Mouse (Mus musculus) heart, postnatal 14 days (tissue): ENCODE measurements around the gene Gm4201. TPM values are rescaled to one million over a fixed set of nuclear protein-coding genes. Genes with fewer than 3 reads are reported as not detected.
"Not testable (repeated sequence)": the region's sequence is repeated elsewhere in the genome, so short reads cannot be mapped to it uniquely, and the experiment has no call there.

Source experiments
- DNase-seq, 2 experiments: peaks; one replicate each; pipeline ENCODE4 v3.0.0; 2021 to 2022
- intact Hi-C: fragments of 180-260 bp; cut with DNase I; formaldehyde crosslinking; loops from one replicate; pipeline ENCODE4 v1.15.1; 2025
- long read RNA-seq, 2 experiments: library from polyadenylated mRNA; stranded (forward); transcript quantifications; one replicate each; pipeline ENCODE4 v2.0.0; 2021
- total RNA-seq, 2 experiments: library from RNA; stranded (reverse); gene quantifications; 2 replicates each; pipeline ENCODE4 v1.2.3; 2021

Gm4201 gene
- total RNA-seq: not detected
- long read RNA-seq, experiment 1: 0 reads
- long read RNA-seq, experiment 2: 0 reads

DNA sequence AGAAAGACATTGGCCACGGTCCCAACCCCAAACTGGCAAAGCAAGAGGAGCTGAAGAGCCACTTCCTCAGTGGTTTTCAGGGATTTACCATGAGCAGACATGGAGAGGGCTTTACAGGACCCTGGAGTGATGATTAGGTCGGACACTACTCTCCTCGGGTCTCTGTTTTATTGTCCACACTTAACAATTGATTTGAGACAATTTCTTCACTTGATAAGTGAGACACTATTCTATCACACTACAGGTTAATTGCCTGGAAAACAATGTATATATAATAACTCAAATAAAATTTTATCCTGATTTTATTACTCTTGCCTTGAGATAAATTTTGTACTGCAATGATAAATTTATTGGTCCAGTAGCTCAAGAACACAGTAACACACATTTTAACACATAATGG lies at the start of gene Gm4201:
Gene Gm4201 (minus strand): TSS at position 101 of the 400 bp plus-strand sequence.
- intact Hi-C loops, DNase-seq: not testable (repeated sequence)

DNA sequence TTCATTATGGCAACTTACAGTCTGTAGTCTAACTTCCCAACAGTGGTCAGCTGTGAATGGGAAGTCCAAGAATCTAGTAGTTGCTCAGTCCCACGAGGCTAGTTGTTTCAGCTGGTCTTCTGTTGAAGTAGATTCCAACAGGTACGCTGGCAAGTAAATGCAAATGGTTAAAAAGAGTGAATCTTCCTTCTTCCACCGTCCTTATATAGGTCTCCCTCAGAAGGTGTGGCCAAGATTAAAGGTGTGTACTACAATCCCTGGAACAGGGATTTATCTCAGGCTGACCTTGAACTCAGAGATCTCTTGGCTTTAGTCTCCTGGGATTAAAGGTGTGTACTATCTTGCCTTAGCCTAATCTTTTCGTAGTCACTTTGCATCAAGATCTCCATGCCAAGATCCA lies 22.9 kb upstream of the Gm4201 start, which contains the start of gene Gm4565:
Gene Gm4565 (minus strand): TSS at position 101 of the 400 bp plus-strand sequence.
- DNase-seq, intact Hi-C loops: not testable (repeated sequence)

DNA sequence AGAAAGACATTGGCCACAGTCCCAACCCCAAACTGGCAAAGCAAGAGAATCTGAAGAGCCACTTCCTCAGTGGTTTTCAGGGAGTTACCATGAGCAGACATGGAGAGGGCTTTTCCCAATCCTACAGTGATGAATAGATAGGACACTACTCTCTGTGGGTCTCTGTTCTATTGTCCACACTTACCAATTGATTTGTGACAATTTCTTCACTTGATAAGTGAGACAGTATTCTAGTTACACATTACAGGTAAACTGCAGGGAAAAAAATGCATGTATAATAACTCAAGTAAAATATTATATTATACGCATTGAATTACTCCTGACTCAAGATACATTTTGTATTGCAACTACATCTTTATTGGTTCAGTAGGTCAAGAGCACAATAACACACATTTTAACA lies 30.4 kb downstream of the Gm4201 start, which contains the start of gene Gm8677:
Gene Gm8677 (minus strand): TSS at position 101 of the 400 bp plus-strand sequence.
- intact Hi-C loops, DNase-seq: not testable (repeated sequence)

DNA sequence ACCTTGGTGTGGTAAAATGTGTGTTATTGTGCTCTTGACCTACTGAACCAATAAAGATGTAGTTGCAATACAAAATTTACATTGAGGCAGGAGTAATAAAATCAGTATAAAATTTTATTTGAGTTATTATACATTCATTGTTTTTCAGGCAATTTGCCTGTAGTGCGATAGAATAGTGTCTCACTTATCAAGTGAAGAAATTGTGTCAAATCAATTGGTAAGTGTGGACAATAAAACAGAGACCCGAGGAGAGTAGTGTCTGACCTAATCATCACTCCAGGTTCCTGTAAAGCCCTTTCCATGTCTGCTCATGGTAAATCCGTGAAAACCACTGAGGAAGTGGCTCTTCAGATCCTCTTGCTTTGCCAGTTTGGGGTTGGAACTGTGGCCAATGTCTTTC lies 42.5 kb downstream of the Gm4201 start, which contains the start of gene Vmn1r152:
Gene Vmn1r152 (plus strand): TSS at position 301 of the 400 bp plus-strand sequence.
- DNase-seq, intact Hi-C loops: not testable (repeated sequence)

Other genes starting within 250 kb of the Gm4201 start
- gene Gm4187, start 235.6 kb downstream of the Gm4201 start, total RNA-seq: not detected
- gene Gm8660, start 194.3 kb downstream of the Gm4201 start, total RNA-seq: not detected
- not detected for gene Vmn1r148, start 151.8 kb downstream of the Gm4201 start, total RNA-seq
- not detected for gene Vmn1r149, start 127.1 kb downstream of the Gm4201 start, total RNA-seq
- gene Gm10665, start 101.3 kb downstream of the Gm4201 start, total RNA-seq: not detected
- not detected for gene Vmn1r151, start 65.7 kb downstream of the Gm4201 start, total RNA-seq
- gene Vmn1r152, start 42.4 kb downstream of the Gm4201 start, total RNA-seq: not detected
- not detected for gene Gm8677, start 30.5 kb downstream of the Gm4201 start, total RNA-seq
- not detected for gene Gm4565, start 22.8 kb upstream of the Gm4201 start, total RNA-seq
- gene Vmn1r155, start 92.7 kb upstream of the Gm4201 start, total RNA-seq: not detected
- not detected for gene Gm8693, start 127.0 kb upstream of the Gm4201 start, total RNA-seq
- not detected for gene Gm4567, start 154.4 kb upstream of the Gm4201 start, total RNA-seq
- gene Vmn1r157, start 196.4 kb upstream of the Gm4201 start, total RNA-seq: not detected
- gene Vmn1r158, start 225.4 kb upstream of the Gm4201 start, total RNA-seq: not detected